Mouse (Mus musculus) C2C12 (cell line): Measurements from ENCODE around the gene Rasgef1a.

Source experiments
- CTCF ChIP-seq: IDR thresholded peaks from one replicate; pipeline ENCODE4 v1.5.1; 2011; ENCODE audit not compliant: control insufficient read depth, insufficient read depth, insufficient read length
- MAX ChIP-seq: IDR thresholded peaks from one replicate; pipeline ENCODE4 v1.6.1; 2011; ENCODE audit warnings: mild to moderate bottlenecking, control low read depth
- MYOD1 ChIP-seq: IDR thresholded peaks from one replicate; pipeline ENCODE4 v1.6.1; 2011; ENCODE audit warnings: low read depth; ENCODE audit not compliant: control insufficient read depth, insufficient read length
- MYOG ChIP-seq: IDR thresholded peaks from one replicate; pipeline ENCODE4 v1.6.1; 2011; ENCODE audit not compliant: control insufficient read depth, insufficient read length; ENCODE audit errors: extremely low read depth

DNA sequence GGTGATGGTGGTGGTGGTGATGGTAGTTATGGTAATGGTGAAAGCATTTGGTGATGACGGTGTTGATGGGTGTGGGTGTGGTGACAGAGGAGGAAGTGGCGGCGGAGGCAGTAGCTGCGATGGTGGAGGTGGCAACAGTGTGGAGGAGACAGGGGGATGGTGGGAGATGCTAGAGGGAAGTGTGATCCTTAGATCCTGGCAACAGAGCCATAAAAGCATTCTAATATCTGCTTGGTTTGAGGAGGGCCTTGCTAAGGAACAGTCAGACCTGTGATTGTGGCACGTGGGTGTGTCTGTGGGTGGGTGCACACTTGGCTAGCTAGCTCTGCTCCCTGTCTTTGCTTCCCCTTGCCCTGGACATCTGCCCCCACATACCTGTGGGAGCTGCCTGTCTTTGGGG is 7.4 kb downstream of the Rasgef1a start:
- TF ChIP-seq MAX (no peak), CTCF (no peak), MYOG (no peak), MYOD1 (no peak)
